Mouse (Mus musculus) thymus, adult 2 months (tissue): ENCODE data around the gene Ttc22. TPM values are rescaled to one million over a fixed set of nuclear protein-coding genes. Genes with fewer than 3 reads are reported as not detected.

ENCODE experiments used
- DNase-seq: peaks from one replicate; pipeline ENCODE4 v3.0.0; 2021
- H3K27ac ChIP-seq: fragments of 200-500 bp; 2 replicates; pipeline ENCODE4 v1.5.1; 2012; ENCODE audit warnings: low read length, control low read depth; ENCODE audit not compliant: control insufficient read depth, insufficient read depth
- H3K27me3 ChIP-seq: fragments of 200-500 bp; 2 replicates; pipeline ENCODE4 v1.6.1; 2012; ENCODE audit warnings: mild to moderate bottlenecking, low read length, moderate library complexity, mixed read lengths; ENCODE audit not compliant: control insufficient read depth, insufficient read depth
- H3K36me3 ChIP-seq: fragments of 200-500 bp; 2 replicates; pipeline ENCODE4 v1.6.1; 2012; ENCODE audit warnings: mild to moderate bottlenecking, low read length, moderate library complexity; ENCODE audit not compliant: control insufficient read depth, insufficient read depth
- H3K4me1 ChIP-seq: fragments of 200-500 bp; replicated peaks from 2 replicates; pipeline ENCODE4 v1.6.1; 2012; ENCODE audit warnings: low read length; ENCODE audit not compliant: control insufficient read depth, insufficient read depth
- H3K4me3 ChIP-seq: fragments of 200-500 bp; 2 replicates; pipeline ENCODE4 v1.5.1; 2012; ENCODE audit warnings: mild to moderate bottlenecking, low read length, control low read depth, moderate library complexity; ENCODE audit not compliant: control insufficient read depth, insufficient read depth
- CTCF ChIP-seq: fragments of 200-500 bp; IDR thresholded peaks from 2 replicates; pipeline ENCODE4 v1.5.1; 2012; ENCODE audit warnings: mild to moderate bottlenecking, control low read depth, low read length, moderate library complexity, borderline replicate concordance; ENCODE audit not compliant: control insufficient read depth, poor library complexity, insufficient read depth; ENCODE audit errors: extremely low read depth
- POLR2A ChIP-seq: fragments of 200-500 bp; IDR thresholded peaks from 2 replicates; pipeline ENCODE4 v1.6.1; 2012; ENCODE audit warnings: mild to moderate bottlenecking, low read length, control low read depth, moderate library complexity; ENCODE audit not compliant: control insufficient read depth, poor library complexity, insufficient read depth; ENCODE audit errors: extremely low read depth
- WGBS: fragments of 180-500 bp; shearing (Covaris S2); methylation state at CpG from one replicate; pipeline ENCODE4 v1.1.7; 2018; 5-methylcytosine and 5-hydroxymethylcytosine counted together
- polyA plus RNA-seq: library from polyadenylated mRNA; depleted of rRNA; stranded (reverse); fragments of >200 nt; gene quantifications from 2 replicates; pipeline ENCODE4 v1.2.3, GENCODE M21; 2012; rRNA removed

The Ttc22 gene
- polyA plus RNA-seq, result 1.4 and 1.7 TPM in 2 replicates

GRCm38 (mm10) chr4:106622030-106622493, at the start of gene Ttc22:
TSS of gene Ttc22 (plus strand) at chr4:106622432.
- 23% methylated on average over 16 of the region's 16 CpGs for WGBS
- DNase-seq, result no peak
- H3K27ac ChIP-seq, result no peak within 1 kb of the TSS
- no peak within 1 kb of the TSS for H3K4me3 ChIP-seq
- H3K4me1 ChIP-seq, result peaks cover 3% of the 10 kb centered on the region
- TF ChIP-seq POLR2A (no peak), CTCF (no peak)
- H3K36me3 ChIP-seq, result no peaks in the 10 kb centered on the region
- peaks cover 3% of the 10 kb centered on the region; the same call in 1 of the 2 replicates for H3K27me3 ChIP-seq

- 42% methylated on average over 8 of the region's 8 CpGs for WGBS
- Histone ChIP-seq H3K4me1 (peaks cover 23% of the 10 kb centered on the region), H3K27ac (no peak overlapping the region), H3K27me3 (no peaks in the 10 kb centered on the region), H3K4me3 (no peak overlapping the region), H3K36me3 (peaks cover 32% of the 10 kb centered on the region)
- DNase-seq, result no peak
- TF ChIP-seq CTCF, result no peak
- TF ChIP-seq POLR2A, result no peak
Measured at GRCm38 (mm10) chr4:106575022-106575421, 47.2 kb upstream of the Ttc22 start.

GRCm38 (mm10) chr4:106577511-106577910, 44.7 kb upstream of the Ttc22 start:
- H3K36me3 ChIP-seq, result peaks cover 27% of the 10 kb centered on the region
- peaks cover 35% of the 10 kb centered on the region for H3K4me1 ChIP-seq
- H3K4me3 ChIP-seq, result no peak overlapping the region
- DNase-seq, result no peak
- 96% methylated on average over 7 of the region's 7 CpGs for WGBS
- TF ChIP-seq POLR2A, result no peak
- TF ChIP-seq CTCF, result no peak
- no peak overlapping the region for H3K27ac ChIP-seq
- no peaks in the 10 kb centered on the region for H3K27me3 ChIP-seq

GRCm38 (mm10) chr4:106581176-106581864, 40.9 kb upstream of the Ttc22 start:
- Histone ChIP-seq H3K4me3 (no peak overlapping the region), H3K4me1 (peaks cover 23% of the 10 kb centered on the region), H3K27ac (no peak overlapping the region), H3K36me3 (peaks cover 23% of the 10 kb centered on the region), H3K27me3 (no peaks in the 10 kb centered on the region)
- no peak for DNase-seq
- TF ChIP-seq POLR2A (no peak), CTCF (no peak)
- 94% methylated on average over 14 of the region's 14 CpGs for WGBS

- H3K36me3 ChIP-seq, result peaks cover 28% of the 10 kb centered on the region
- H3K27me3 ChIP-seq, result no peaks in the 10 kb centered on the region
- no peak overlapping the region for H3K4me3 ChIP-seq
- H3K4me1 ChIP-seq, result peaks cover 18% of the 10 kb centered on the region
- 97% methylated on average over 15 of the region's 15 CpGs for WGBS
- no peak for DNase-seq
- TF ChIP-seq POLR2A (no peak), CTCF (no peak)
- H3K27ac ChIP-seq, result no peak overlapping the region
Measured at GRCm38 (mm10) chr4:106581865-106582204, 40.4 kb upstream of the Ttc22 start.

GRCm38 (mm10) chr4:106582428-106583153, 39.6 kb upstream of the Ttc22 start:
- peaks cover 35% of the 10 kb centered on the region for H3K36me3 ChIP-seq
- WGBS, result 97% methylated on average over 12 of the region's 12 CpGs
- no peak overlapping the region for H3K27ac ChIP-seq
- no peak for TF ChIP-seq POLR2A
- no peak for TF ChIP-seq CTCF
- no peak for DNase-seq
- peaks cover 16% of the 10 kb centered on the region for H3K4me1 ChIP-seq
- H3K4me3 ChIP-seq, result no peak overlapping the region
- no peaks in the 10 kb centered on the region for H3K27me3 ChIP-seq

GRCm38 (mm10) chr4:106584665-106585064, 37.6 kb upstream of the Ttc22 start:
- 90% methylated on average over 4 of the region's 4 CpGs for WGBS
- Histone ChIP-seq H3K36me3 (peaks cover 31% of the 10 kb centered on the region), H3K4me1 (peaks cover 14% of the 10 kb centered on the region), H3K27me3 (no peaks in the 10 kb centered on the region), H3K27ac (no peak overlapping the region), H3K4me3 (no peak overlapping the region)
- no peak for DNase-seq
- TF ChIP-seq POLR2A, result no peak
- TF ChIP-seq CTCF, result no peak
